Mouse (Mus musculus): ENCODE measurements around the gene Msl1.

Msl1 gene

GRCm38 (mm10) chr11:98776843-98777590, 18.3 kb upstream of the Msl1 start:
- peak; percentile 56 for DNase-seq (ENCODE audit: low read depth, low spot score)

- no peak for DNase-seq (ENCODE audit: low read depth, low spot score)
Measured at GRCm38 (mm10) chr11:98777888-98778287, 17.4 kb upstream of the Msl1 start.

- peak; percentile 95 for DNase-seq (ENCODE audit: low read depth, low spot score)
Measured at GRCm38 (mm10) chr11:98781851-98782512, 13.3 kb upstream of the Msl1 start.

GRCm38 (mm10) chr11:98782651-98783235, 12.6 kb upstream of the Msl1 start:
- DNase-seq (ENCODE audit: low read depth, low spot score) = no peak

- DNase-seq (ENCODE audit: low read depth, low spot score) = peak; percentile 99
Measured at GRCm38 (mm10) chr11:98783236-98783696, 12.1 kb upstream of the Msl1 start.

- no peak for DNase-seq (ENCODE audit: low read depth, low spot score)
Measured at GRCm38 (mm10) chr11:98784139-98784538, 11.2 kb upstream of the Msl1 start.

GRCm38 (mm10) chr11:98785214-98785613, 10.1 kb upstream of the Msl1 start:
- DNase-seq (ENCODE audit: low read depth, low spot score) = no peak

- peak; percentile 95 for DNase-seq (ENCODE audit: low read depth, low spot score)
Measured at GRCm38 (mm10) chr11:98785772-98786281, 9.5 kb upstream of the Msl1 start.

GRCm38 (mm10) chr11:98786359-98787214, 8.7 kb upstream of the Msl1 start:
- DNase-seq (ENCODE audit: low read depth, low spot score) = peak; percentile 96

- no peak for DNase-seq (ENCODE audit: low read depth, low spot score)
Measured at GRCm38 (mm10) chr11:98787229-98787628, 8.1 kb upstream of the Msl1 start.

- no peak for DNase-seq (ENCODE audit: low read depth, low spot score)
Measured at GRCm38 (mm10) chr11:98787691-98788090, 7.6 kb upstream of the Msl1 start.

- no peak for DNase-seq (ENCODE audit: low read depth, low spot score)
Measured at GRCm38 (mm10) chr11:98788139-98788538, 7.2 kb upstream of the Msl1 start.

GRCm38 (mm10) chr11:98788550-98789218, 6.6 kb upstream of the Msl1 start:
- peak; percentile 98 for DNase-seq (ENCODE audit: low read depth, low spot score)

- DNase-seq (ENCODE audit: low read depth, low spot score) = no peak
Measured at GRCm38 (mm10) chr11:98789219-98789807, 6.0 kb upstream of the Msl1 start.

- DNase-seq (ENCODE audit: low read depth, low spot score) = no peak
Measured at GRCm38 (mm10) chr11:98789824-98790223, 5.5 kb upstream of the Msl1 start.

- no peak for DNase-seq (ENCODE audit: low read depth, low spot score)
Measured at GRCm38 (mm10) chr11:98790631-98791205, 4.6 kb upstream of the Msl1 start.

- no peak for DNase-seq (ENCODE audit: low read depth, low spot score)
Measured at GRCm38 (mm10) chr11:98791448-98791847, 3.9 kb upstream of the Msl1 start.

GRCm38 (mm10) chr11:98792081-98792480, 3.2 kb upstream of the Msl1 start:
- no peak for DNase-seq (ENCODE audit: low read depth, low spot score)

- DNase-seq (ENCODE audit: low read depth, low spot score) = peak; percentile 89
Measured at GRCm38 (mm10) chr11:98794469-98795014, 774 bp upstream of the Msl1 start.
